Mouse (Mus musculus) liver (tissue): ENCODE results near the gene Ncor1.
"Not testable (repeated sequence)": the region's sequence is repeated elsewhere in the genome, so short reads cannot be mapped to it uniquely, and the experiment has no call there.

Experiments
- DNase-seq: peaks from one replicate; pipeline ENCODE4 v3.0.0-alpha.2; 2020; ENCODE audit warnings: mixed read lengths

Ncor1 gene

DNA sequence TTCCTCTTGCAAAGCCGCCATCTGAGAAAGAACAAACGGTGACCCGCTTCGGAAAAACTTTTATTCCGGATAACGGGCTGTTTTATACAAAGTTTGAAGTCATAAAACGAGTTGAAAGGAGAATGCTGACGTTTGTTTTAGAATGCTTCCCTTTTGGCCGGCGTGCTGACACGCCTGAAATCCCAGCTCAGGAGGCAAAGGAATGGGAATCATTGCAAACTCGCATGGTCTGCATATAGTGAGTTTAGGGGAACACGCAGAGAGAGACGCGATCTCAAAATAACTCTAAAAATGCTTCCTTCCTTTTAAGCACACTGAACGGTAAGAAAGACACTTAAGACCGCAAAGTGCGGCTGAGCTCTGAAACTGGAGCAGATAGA is 460 bp downstream of the Ncor1 start:
- no peak for DNase-seq

DNA sequence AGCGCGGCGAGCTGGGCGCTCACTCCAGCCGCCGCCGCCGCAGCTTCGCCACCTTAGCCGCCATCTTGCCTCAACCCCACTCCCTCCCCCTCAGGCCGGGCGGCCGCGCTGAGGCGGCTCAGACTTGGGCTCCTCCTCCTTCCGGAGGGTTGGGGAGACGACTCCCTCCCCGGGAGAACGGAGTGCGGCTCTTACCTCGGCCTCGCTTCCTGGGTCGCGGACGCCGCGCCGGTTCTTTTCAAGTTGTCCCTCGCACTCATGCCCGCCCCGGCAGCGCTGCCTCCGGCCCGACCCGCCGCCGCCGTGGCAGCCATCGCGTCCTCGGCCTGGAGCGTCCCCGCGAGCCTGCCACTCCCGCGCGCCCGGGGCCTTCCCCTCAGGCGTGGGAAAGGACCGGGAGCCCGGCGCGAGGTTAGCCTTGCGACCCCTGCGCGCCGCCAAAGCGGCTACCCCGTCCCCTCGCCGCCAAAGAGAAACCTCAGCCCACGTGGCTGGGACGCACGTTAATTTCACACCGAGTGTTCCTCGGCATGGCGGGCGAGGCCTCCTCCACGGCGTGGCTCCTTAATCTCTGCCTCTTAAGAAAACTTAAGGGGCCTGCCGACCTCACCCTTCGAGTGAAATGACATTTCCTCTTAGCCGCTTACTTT is 975 bp downstream of the Ncor1 start:
- DNase-seq, result peak; percentile 94

DNA sequence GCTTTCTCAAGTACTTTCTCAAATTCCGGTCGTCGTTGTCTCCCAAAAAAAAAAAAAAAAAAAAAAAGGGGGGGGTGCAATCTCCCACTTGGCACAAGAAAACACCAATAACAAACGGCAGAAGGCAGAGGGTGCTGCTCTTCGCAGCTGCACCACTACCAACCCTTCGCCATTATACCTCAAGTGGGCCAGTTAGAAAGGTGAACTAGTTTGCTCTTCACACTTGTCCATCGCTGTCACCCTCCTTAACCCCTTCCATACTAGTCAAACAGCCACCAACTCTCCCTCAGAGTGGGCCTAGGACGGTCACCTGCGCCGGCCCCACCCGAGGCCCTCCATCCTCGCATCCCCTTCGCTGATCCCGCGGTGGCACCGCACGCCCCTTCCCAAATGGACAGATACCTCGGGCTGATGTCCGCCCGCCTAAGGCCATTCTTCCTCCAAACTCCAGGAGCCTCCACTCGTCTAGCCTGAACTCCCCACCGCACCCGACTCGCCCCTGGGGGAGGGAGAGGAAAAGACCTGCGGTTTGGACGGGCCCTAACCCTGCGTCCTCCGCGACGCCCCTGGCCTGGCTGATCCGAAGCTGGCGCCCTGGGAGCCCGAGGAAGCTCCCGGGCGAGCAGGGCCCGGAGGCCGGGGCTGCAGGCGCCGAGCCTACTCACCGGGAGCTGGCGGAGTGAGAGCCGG is 1.7 kb downstream of the Ncor1 start:
- DNase-seq, result peak; percentile 61

- DNase-seq, result no peak
Observed at GRCm38 (mm10) chr11:62456021-62456482, 2.3 kb downstream of the Ncor1 start.

GRCm38 (mm10) chr11:62455193-62455592 is 3.1 kb downstream of the Ncor1 start:
- no peak for DNase-seq

DNA sequence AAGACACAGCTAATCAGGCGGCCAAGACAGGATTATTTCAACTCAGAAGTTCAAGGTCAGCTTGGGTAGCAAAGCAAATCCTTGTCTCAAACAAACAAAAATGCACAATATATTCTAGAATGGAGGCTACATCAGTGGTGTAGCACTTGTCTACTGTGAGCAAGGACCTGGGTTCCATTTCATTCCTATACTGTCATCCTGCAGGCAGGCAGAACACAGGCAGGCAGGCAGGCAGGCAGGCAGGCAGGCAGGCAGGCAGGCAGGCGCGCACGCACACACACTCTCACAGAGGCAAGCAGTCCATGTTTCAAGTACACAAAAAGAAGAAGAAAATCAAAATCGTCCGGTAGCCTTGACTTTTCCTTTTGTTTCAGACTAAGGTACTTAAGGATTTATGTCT is 9.4 kb downstream of the Ncor1 start:
- no peak for DNase-seq

- no peak for DNase-seq
Observed at GRCm38 (mm10) chr11:62445799-62446198, 12.5 kb downstream of the Ncor1 start.

DNA sequence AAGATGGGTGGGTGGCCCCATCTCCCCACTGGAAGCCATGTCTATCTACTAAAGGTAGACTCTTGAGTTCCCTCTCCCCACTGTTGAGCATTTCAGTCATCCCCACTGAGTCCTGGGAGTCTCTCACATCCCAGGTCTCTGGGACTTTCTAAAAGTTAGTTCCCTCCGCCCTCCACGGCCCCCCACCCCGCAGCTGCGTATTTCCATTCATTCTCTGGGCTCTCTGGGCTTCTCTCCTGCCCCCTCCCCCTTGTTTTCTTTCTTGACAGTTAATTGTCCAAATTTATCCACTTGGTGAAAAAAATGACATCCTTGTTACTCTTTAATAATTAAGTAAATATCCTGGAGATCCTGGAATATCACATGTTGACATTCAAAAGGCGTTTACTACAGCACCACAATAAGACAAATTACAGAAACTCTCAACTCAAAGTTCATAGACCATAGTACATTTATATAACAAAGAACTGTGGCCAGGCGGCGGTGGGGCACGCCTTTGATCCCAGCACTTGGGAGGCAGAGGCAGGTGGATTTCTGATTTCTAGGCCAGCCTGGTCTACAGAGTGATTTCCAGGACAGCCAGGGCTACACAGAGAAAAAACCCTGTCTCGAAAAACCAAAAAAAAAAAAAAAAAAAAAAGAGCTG is 17.5 kb downstream of the Ncor1 start:
- no peak for DNase-seq

DNA sequence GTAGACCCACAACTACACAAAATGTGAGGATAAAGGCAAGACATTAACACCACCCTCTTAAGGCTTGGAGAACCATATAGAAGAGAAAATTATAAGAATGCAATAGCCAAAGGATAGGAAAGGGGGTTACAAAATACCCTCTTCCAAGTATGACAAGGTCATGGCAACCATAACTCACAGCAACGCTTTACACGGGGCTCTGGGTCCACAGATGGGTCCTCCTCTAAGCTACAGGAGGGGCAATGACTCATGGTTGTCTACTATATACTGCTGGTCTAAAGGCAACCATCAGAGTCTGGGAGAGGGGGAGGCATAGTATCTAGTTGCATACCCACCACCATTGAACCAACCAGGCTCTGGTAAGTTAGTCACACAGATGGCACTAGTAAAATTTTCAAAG is 26.1 kb downstream of the Ncor1 start:
- no peak for DNase-seq

- peak; percentile 61 for DNase-seq
Observed at GRCm38 (mm10) chr11:62427105-62427504, 31.2 kb downstream of the Ncor1 start.

GRCm38 (mm10) chr11:62426266-62426665 is 32.1 kb downstream of the Ncor1 start:
- no peak for DNase-seq

DNA sequence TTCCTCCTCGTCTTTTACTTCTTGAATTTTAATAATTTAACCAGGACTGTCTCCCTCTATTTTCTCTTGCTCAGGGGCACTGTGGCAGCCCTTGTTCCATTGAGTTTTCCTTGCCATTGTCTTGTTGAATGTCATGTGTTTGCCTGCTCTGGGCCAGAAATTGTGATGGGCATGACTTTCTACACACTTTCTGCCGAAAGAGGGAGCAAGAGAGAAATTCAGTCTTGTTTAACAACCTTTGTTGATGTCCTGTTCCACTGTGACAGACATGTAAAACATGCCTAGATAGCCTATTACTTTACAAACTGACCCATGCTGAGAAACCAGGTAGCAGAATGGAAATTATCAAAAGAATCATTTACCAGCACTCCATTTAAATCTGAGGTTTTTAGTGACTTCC is 33.8 kb downstream of the Ncor1 start:
- no peak for DNase-seq

DNA sequence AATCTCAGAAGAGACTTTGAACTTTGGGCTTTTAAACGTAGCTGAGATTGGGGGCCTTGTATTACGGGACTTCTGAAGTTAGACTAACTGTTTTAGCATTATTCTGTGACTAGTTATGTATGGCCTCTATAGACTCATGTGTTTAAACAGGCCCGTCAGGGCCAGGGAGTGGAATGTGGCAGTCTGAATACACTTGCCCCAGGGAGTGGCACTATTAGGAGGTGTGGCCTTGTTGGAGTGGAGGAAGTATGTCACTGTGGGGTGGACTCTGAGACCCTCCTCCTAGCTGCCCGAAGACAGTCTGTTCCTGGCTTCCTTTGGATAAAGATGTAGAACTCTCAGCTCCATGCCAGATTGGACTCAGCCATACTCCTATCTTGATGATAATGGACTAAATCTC is 43.3 kb downstream of the Ncor1 start:
- no peak for DNase-seq

- DNase-seq, result no peak
Observed at GRCm38 (mm10) chr11:62409611-62410010, 48.7 kb downstream of the Ncor1 start.

GRCm38 (mm10) chr11:62408848-62409247 is 49.5 kb downstream of the Ncor1 start:
- no peak for DNase-seq

DNA sequence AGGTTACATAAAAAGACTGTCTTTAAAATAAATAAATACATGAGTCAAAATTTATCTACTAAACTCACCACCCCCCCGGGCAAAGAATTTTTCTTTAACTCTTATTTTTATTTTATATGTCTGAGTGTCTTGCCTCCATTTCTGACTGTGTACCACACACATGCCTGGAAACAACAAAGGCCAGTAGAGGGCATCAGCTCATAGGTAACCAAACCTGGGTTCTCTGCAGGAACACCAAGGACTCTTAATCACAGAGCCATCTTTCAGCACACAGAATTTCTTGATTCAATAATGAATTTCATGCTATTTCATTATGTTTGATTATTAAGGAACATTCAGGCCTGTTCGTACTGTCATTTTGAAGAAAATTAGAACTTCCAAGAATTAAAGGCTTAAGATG is 61.9 kb downstream of the Ncor1 start:
- peak; percentile 16 for DNase-seq

- DNase-seq, result no peak
Observed at GRCm38 (mm10) chr11:62388331-62388679, 70.0 kb downstream of the Ncor1 start.

- DNase-seq, result no peak
Observed at GRCm38 (mm10) chr11:62387608-62388330, 70.6 kb downstream of the Ncor1 start.

- not testable (repeated sequence) for DNase-seq
Observed at GRCm38 (mm10) chr11:62377202-62377851, 81.0 kb downstream of the Ncor1 start.

GRCm38 (mm10) chr11:62371776-62372175 is 86.6 kb downstream of the Ncor1 start:
- no peak for DNase-seq

DNA sequence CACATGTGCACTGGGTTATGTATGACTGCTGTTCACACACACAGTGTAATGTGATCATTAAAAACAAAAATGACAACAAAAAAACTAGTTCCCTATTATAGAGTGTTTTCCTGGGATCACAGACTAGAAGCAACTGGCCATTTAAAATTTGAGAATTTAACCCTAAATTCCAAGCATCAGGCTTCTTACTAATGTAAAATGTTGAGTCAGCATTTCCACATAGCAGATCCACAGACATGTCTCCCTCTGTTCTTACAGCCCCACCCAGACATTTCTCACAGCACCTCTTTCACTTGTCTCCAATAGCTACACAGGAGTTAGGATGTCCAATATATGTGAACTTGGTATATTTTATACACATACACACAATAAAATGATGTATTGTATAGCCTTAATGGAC is 88.4 kb downstream of the Ncor1 start:
- DNase-seq, result no peak

GRCm38 (mm10) chr11:62366879-62367278 is 91.5 kb downstream of the Ncor1 start:
- DNase-seq, result no peak

DNA sequence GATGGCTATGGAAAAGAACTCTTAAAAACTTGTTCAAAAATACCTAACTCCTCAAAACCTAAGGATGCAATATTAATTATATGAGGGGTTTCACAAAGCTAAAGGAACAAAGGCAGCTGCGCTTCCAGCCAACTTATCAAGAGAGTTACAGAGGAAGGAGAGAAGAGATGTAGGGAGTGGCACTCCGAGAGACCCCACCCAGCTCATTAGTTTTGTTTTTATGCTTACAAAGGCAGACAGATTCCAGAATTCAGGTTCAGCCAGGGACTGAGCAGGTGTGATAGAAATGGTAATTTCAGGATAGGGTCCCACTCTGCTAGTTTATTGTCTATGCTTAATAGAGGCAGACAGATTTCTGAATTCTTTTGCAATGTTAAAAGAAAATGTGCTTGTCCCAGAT is 103.1 kb downstream of the Ncor1 start:
- no peak for DNase-seq
